Mouse (Mus musculus): ENCODE measurements around the gene Gm49387. TPM values are rescaled to one million over a fixed set of nuclear protein-coding genes. Genes with fewer than 3 reads are reported as not detected.

Gm49387 gene
- polyA plus RNA-seq, 1 experiment: not detected

GRCm38 (mm10) chr14:31666931-31667705 lies 26.4 kb upstream of the Gm49387 start:
- TF ChIP-seq POLR2A (IDR thresholded peaks at IDR 0.05; ENCODE audit: low read depth, low read length): no peak
- no peak for TF ChIP-seq CTCF (conservative IDR thresholded peaks at IDR 0.05; ENCODE audit: insufficient read depth, insufficient read length, low read depth, low read length)
- H3K4me1 ChIP-seq (ENCODE audit: control insufficient read depth, insufficient read depth, low read length): peaks cover 19% of the 10 kb centered on the region

DNA sequence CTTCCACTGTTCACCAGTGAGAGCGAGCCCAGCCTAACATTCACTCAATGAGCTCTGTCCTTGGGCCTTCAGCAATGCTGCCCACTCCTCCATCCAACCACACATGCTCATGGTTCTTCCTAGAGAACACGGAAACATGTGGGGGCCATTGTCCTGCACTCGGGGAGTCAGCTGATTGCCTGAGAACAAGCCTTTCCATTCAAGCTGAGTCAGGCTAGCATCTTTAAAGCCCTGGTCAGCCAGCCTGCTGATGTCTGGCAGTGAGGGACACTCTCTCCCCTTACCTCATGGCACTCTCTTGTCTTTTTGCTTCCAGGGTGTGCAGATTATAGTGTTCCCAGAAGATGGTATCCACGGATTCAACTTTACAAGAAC lies 24.9 kb upstream of the Gm49387 start:
- no peak for TF ChIP-seq POLR2A (IDR thresholded peaks at IDR 0.05; ENCODE audit: low read depth, low read length)
- no peak for TF ChIP-seq CTCF (conservative IDR thresholded peaks at IDR 0.05; ENCODE audit: insufficient read depth, insufficient read length, low read depth, low read length)
- WGBS: 84% methylated on average over 4 of the region's 4 CpGs
- H3K27ac ChIP-seq (ENCODE audit: insufficient read depth, low read depth, low read length): no peak overlapping the region

More at GRCm38 (mm10) chr14:31666931-31667705, 26.4 kb upstream of the Gm49387 start:
- no peak overlapping the region for H3K27ac ChIP-seq (ENCODE audit: insufficient read depth, low read depth, low read length)
- WGBS: 89% methylated on average over 28 of the region's 28 CpGs
- H3K27me3 ChIP-seq (replicated peaks; ENCODE audit: control insufficient read depth, insufficient read depth, low read length): no peaks in the 10 kb centered on the region
- no peaks in the 10 kb centered on the region; the same call in 1 of the 2 replicates for H3K36me3 ChIP-seq (ENCODE audit: control insufficient read depth, insufficient read depth, low read length)
- DNase-seq: no peak
- no peak overlapping the region for H3K4me3 ChIP-seq (ENCODE audit: insufficient read depth, low read depth, low read length)

GRCm38 (mm10) chr14:31664903-31665565 lies 24.4 kb upstream of the Gm49387 start:
- H3K27ac ChIP-seq (ENCODE audit: insufficient read depth, low read depth, low read length): no peak overlapping the region

More for the DNA sequence above, 24.9 kb upstream of the Gm49387 start:
- DNase-seq: no peak
- Histone ChIP-seq H3K4me3 (ENCODE audit: insufficient read depth, low read depth, low read length) (no peak overlapping the region), H3K36me3 (ENCODE audit: control insufficient read depth, insufficient read depth, low read length) (no peaks in the 10 kb centered on the region; the same call in 1 of the 2 replicates), H3K27me3 (replicated peaks; ENCODE audit: control insufficient read depth, insufficient read depth, low read length) (no peaks in the 10 kb centered on the region), H3K4me1 (ENCODE audit: control insufficient read depth, insufficient read depth, low read length) (peaks cover 22% of the 10 kb centered on the region)

DNA sequence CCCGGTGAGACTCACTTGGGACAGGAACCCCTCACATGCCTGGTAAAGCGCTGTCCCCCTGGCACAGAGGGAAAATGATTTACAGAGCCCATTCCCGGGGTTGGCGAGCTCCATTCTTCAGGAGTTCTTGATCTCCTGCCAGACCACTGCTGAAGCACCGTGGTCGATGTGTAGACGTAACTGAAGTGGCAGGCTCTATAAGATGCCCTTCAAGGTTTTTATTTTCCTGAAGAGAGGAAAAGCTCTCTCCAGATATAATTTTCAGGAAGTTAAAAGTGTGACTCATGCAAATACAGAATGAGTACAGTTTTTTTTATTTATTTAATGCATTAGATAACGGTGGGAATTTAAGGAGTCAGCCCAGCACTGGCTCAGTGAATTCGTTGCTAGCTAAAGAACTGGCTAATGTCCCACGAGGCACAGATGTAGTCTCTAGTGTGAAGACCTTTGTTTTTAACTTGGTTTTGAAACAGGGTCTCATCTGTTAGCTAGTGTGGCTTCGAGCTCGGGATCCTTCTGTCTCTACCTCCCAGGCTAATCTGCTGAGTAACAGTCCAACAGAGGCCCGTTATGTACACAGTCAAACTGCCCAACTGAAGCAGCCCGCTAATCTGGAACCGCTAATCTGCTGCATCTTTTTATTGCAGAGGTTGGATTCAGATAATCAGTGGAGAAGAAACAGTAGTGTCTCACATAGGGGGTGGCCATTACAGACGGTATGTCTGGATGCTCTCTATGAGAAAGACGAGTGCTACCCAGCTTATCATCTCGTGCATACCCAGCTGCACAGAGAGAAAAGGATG lies 23.6 kb upstream of the Gm49387 start:
- Histone ChIP-seq H3K27ac (ENCODE audit: insufficient read depth, low read depth, low read length) (peak overlapping the region; percentile 96), H3K36me3 (ENCODE audit: control insufficient read depth, insufficient read depth, low read length) (no peaks in the 10 kb centered on the region; the same call in 1 of the 2 replicates), H3K4me1 (ENCODE audit: control insufficient read depth, insufficient read depth, low read length) (peaks cover 27% of the 10 kb centered on the region), H3K27me3 (replicated peaks; ENCODE audit: control insufficient read depth, insufficient read depth, low read length) (no peaks in the 10 kb centered on the region), H3K4me3 (ENCODE audit: insufficient read depth, low read depth, low read length) (no peak overlapping the region)
- no peak for TF ChIP-seq CTCF (conservative IDR thresholded peaks at IDR 0.05; ENCODE audit: insufficient read depth, insufficient read length, low read depth, low read length)
- no peak for TF ChIP-seq POLR2A (IDR thresholded peaks at IDR 0.05; ENCODE audit: low read depth, low read length)
- WGBS: 46% methylated on average over 18 of the region's 18 CpGs
- peak; percentile 54 for DNase-seq

More at GRCm38 (mm10) chr14:31664903-31665565, 24.4 kb upstream of the Gm49387 start:
- no peaks in the 10 kb centered on the region for H3K27me3 ChIP-seq (replicated peaks; ENCODE audit: control insufficient read depth, insufficient read depth, low read length)
- no peak overlapping the region for H3K4me3 ChIP-seq (ENCODE audit: insufficient read depth, low read depth, low read length)
- no peaks in the 10 kb centered on the region; the same call in 1 of the 2 replicates for H3K36me3 ChIP-seq (ENCODE audit: control insufficient read depth, insufficient read depth, low read length)
- TF ChIP-seq CTCF (conservative IDR thresholded peaks at IDR 0.05; ENCODE audit: insufficient read depth, insufficient read length, low read depth, low read length) (no peak), POLR2A (IDR thresholded peaks at IDR 0.05; ENCODE audit: low read depth, low read length) (no peak)
- peaks cover 23% of the 10 kb centered on the region for H3K4me1 ChIP-seq (ENCODE audit: control insufficient read depth, insufficient read depth, low read length)
- DNase-seq: no peak
- WGBS: 70% methylated on average over 12 of the region's 12 CpGs

DNA sequence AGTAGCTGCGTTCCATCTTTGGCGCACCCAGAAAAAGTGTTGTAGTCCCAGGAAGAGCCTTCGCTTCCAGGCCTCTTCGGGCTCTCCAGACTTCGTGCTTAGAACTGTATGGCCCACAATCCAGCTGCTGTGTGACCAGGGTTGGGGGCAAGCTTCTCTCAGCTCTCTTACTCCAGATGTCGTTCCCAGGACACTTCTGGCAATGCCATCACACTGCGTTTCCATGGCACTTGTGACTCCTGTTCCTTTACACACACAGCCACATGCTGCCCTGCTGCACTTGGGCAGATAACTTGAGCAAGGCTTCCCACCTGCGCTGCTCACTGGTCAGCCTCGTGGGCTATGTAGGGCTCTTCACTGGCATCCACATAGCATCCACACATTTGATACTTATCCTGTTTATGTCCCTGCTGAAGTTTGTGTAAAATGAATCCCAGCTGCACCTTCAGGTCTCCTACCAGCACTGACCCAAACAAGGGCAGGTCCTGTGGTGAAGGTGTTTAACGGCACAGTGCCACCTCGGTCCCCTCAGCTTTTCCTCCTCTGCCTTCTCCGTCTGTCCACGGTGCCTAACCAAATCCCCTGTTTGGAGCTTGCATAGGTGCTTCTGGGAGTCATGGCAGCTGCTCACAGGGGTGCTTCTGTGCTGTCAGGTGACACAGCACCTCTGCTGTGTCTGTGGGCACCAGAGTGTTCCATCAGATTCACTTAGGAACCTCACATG lies 22.9 kb upstream of the Gm49387 start:
- TF ChIP-seq POLR2A (IDR thresholded peaks at IDR 0.05; ENCODE audit: low read depth, low read length) (no peak), CTCF (conservative IDR thresholded peaks at IDR 0.05; ENCODE audit: insufficient read depth, insufficient read length, low read depth, low read length) (no peak)
- no peak for DNase-seq
- Histone ChIP-seq H3K4me3 (ENCODE audit: insufficient read depth, low read depth, low read length) (no peak overlapping the region), H3K27me3 (replicated peaks; ENCODE audit: control insufficient read depth, insufficient read depth, low read length) (no peaks in the 10 kb centered on the region), H3K27ac (ENCODE audit: insufficient read depth, low read depth, low read length) (peak overlapping the region; percentile 96), H3K4me1 (ENCODE audit: control insufficient read depth, insufficient read depth, low read length) (peaks cover 34% of the 10 kb centered on the region), H3K36me3 (ENCODE audit: control insufficient read depth, insufficient read depth, low read length) (no peaks in the 10 kb centered on the region; the same call in 1 of the 2 replicates)
- 69% methylated on average over 13 of the region's 13 CpGs for WGBS

- Histone ChIP-seq H3K36me3 (ENCODE audit: control insufficient read depth, insufficient read depth, low read length) (no peaks in the 10 kb centered on the region; the same call in 1 of the 2 replicates), H3K27ac (ENCODE audit: insufficient read depth, low read depth, low read length) (peak overlapping the region; percentile 96), H3K4me3 (ENCODE audit: insufficient read depth, low read depth, low read length) (no peak overlapping the region), H3K27me3 (replicated peaks; ENCODE audit: control insufficient read depth, insufficient read depth, low read length) (no peaks in the 10 kb centered on the region), H3K4me1 (ENCODE audit: control insufficient read depth, insufficient read depth, low read length) (peaks cover 41% of the 10 kb centered on the region)
- peak; percentile 91 for DNase-seq
- WGBS: 22% methylated on average over 9 of the region's 9 CpGs
- TF ChIP-seq POLR2A (IDR thresholded peaks at IDR 0.05; ENCODE audit: low read depth, low read length): no peak
- no peak for TF ChIP-seq CTCF (conservative IDR thresholded peaks at IDR 0.05; ENCODE audit: insufficient read depth, insufficient read length, low read depth, low read length)
Measured at GRCm38 (mm10) chr14:31662555-31663211, 22.0 kb upstream of the Gm49387 start.
